Mouse (Mus musculus): ENCODE results near the gene C2cd4a.

C2cd4a gene

DNA sequence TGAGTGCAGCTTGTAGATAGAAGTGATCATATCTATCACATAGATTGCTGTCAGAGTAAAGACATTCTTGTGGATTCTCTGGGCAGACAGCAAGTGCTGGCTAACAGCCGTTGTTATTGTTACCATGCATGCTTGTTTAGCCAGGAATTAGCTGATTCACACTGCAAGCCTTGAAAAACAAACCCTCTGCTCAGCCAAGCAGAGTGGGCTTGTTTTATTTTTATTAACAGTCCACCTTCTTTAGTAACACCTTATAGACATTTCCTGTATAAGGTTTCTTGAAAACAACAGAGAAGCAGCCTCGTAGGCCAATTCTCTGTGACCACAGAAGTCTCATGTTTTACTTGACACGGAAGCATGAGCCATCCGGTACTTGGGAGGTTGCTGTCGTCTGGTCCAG, 2.4 kb upstream of the C2cd4a start:
- DNase-seq (ENCODE audit: low spot score in 2 of 2), result no peak

DNA sequence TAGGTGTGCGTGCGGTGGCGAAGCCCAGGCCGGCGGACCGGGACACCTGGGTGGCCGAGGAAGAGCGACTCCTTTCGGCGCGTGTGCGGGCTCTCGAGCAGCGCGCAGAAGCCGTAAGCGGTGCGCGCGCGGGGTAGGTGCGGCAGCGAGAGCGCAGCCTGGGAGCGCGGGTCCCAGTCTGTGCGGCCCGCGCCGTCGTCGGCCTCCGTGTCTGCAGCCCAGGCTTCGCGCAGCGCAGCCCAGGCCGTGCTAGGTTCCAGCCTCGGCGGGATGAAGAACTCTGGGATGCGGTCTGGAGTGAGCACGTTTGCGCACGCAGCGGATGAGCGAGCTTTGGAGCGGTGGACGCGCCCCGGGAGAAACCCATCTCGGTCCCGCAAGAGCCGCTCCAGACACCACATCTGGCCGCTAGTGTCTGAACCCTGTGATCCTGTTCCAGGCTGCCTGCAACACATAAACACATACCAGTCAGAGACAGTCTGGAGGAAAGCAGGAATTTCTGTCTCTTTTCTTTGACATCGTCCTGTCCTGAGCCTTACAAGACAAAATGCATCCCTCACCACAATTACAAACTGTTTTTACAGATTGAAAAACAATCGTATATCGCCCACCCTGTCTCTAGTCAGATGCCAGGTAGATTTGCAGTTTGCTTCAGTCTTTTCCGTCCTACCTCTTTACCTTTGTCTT, 628 bp downstream of the C2cd4a start:
- DNase-seq (ENCODE audit: low spot score in 2 of 2), result no peak

DNA sequence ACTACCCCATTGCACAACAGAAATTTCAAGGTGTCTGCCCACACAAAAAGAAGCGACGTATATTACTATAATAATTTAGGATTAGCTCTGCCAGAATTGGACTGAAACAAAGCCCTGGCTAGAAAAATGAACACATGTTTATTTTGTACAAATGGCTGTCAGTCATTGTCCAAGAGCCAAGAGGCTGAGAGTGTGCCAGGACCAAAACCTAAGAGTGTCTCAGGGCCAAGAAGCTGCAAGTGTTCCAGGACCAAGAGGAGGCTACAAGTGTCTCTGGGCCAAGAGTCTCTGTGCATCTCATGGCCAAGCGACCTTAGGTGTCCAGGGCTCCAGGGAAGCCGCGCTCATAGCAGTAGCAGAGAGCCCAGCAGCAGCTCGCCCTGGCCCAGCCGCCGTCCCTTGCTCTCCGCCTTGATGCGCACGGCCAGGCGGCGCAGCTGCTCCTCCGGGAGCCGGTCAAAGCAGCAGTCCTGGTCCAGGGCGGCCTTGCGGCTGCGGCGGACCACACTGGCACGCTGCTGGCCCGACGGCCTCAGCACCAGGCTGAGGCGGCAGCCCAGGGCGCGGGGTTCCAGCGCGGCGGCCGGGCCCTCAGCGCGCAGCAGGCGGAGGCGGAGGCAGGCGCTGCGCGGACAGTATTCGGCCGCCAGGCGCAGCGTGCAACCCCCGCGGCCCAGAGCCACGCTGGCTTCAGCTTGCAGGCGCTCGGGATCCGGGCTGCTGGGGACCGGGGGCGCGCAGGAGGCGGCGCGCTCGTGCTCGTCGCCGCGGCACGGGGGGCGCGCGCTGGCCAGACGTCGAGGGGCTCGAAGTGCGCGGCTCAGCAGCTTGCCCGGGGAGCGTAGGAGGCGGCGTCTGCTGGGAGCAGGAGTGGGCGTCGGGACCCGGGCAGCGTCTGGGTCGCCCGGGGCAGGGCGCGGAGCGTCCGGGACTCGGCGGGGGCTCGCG, 1.4 kb downstream of the C2cd4a start:
- no peak for DNase-seq (ENCODE audit: low spot score in 2 of 2)

DNA sequence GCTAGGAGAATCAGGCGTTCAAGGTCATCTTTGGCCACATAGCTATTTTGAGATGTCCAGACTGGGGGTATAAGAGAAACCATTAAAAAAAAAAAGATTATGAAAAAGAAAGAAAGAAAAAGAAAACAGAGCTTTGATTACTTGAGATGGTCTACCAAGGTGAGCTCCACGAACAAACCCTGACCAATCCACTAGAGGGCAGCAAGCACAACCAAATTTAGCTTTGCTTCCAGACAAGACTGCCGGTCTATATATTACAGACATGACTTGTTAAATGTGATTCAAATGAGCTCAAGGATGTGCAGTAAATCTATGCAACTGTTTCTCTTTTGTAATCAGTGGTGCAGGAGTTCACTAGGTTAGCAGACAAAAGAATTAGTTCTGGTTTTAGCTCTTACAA, 3.9 kb downstream of the C2cd4a start:
- peak; percentile 6 to 45 for DNase-seq (ENCODE audit: low spot score in 2 of 2)

DNA sequence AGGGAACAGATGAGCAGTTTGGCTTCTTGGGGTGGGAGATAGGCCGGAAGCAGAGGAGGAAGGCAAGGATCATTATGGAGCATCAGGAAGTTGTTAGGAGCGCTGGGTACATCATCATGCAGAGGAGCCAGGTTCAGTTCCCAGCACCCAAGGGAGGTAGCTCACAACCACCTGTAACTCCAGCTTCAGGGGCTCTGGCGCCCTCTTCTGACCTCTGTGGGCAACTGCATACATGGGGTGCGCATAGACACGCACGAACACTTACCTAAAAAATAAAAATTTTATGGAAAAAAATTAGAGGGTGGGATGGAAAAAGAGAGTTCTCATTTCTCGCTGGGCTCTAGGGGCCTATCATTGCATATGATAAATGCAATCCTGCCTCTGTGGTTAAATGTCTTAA, 6.6 kb downstream of the C2cd4a start:
- no peak for DNase-seq (ENCODE audit: low spot score in 2 of 2)

DNA sequence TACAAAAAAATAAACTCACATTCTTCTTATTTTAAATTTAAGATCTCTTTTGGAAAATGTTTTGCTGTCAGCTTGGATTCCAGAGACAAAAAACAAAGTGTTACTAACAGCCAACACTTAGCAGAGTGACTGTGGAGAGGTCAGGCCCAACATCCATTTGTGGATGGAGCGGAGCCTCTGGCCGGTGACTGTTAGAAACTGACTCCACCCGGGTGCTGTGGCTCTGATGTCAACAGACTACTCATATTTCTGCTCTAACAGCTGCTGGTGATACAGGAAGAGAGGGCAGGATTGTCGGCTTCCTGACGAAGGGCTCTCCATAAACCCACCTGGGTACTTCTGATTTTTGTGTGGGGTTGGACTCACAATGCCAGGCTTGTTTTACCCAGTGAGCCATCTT, 9.0 kb downstream of the C2cd4a start:
- DNase-seq (ENCODE audit: low spot score in 2 of 2), result no peak

DNA sequence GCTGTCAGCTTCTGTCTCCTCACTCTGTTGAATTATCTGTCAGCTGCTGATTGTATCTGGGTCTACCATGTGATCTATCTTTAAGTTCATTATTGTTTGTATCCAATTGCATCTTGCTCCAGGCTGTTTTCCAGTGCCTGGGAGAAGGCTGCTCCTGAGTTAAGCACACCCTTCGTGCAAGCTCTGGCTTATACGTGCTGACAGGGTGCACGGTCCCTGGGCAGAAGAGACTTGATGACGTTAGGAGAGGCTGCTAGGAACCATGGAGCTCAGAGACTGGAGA, 13.5 kb downstream of the C2cd4a start:
- no peak for DNase-seq (ENCODE audit: low spot score in 2 of 2)

DNA sequence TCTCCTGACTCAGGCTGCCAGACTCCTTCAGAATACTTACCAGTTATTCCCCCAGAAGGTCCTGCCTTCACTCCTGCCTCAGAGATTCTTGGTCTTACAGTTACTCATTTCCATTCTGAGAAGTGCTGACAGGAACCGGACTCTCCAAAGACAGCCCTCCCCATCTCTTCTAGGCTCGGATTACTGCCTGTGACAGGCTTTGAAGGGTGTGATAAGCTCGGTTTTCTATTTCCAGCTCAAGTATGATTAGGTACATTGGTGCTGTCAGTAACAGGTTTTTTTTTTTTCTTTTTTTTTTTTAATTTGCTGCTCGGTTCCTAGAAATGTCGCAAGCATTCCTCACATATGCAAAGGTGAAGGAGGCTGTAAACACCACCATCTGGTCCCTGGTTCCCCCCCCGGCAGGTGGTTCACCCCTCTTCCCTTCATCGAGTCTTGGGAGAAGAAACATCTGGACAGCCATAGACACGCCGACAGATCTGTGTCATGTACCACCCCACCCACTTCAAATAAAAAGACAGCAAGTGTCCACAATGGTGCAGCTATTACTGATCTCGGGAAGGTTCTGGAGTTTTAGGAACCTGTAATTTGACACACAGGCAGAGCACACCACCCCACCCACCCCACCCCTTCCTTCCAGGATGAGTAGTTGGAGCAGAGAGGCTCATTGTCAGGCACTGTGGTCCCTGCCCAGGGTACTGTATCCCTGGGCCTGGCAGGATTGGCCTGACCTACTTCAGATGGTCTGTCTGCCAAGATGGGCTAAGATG, 14.0 kb downstream of the C2cd4a start:
- no peak for DNase-seq (ENCODE audit: low spot score in 2 of 2)

DNA sequence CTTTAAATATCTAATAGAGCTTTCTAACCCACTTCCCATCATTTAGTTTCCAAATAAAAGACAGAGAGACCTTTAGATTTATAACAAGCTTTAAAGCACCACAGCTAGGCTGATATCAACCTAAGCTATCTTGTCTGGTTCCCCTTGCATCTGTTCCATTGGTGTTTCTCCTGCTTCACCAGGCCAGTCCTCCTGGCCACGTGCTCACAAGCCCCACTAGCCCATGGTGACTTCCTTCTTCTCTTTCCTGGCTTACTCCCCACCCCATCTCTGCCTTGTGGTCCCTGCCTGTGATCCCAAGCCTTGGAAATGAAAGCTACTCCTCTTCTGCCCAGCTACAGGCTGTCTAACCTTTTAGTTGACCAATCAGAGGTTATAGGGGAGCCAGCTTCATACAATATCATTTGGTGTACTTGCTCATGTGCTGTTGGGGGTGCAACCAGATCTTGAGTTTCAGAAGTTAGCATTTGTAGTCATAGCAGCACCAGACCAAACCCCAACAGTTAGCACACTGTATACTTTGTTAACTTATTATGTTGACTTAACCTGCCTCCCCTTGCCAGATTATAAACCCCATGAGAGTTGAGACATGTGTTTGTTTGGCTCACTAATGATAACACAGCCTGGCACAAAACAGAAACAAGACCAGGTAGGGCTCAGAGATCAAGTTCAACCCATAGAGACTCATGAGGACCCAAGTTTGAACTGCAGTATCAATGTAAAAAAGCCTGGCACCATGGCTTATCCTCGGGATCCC, 15.8 kb downstream of the C2cd4a start:
- no peak for DNase-seq (ENCODE audit: low spot score in 2 of 2)

DNA sequence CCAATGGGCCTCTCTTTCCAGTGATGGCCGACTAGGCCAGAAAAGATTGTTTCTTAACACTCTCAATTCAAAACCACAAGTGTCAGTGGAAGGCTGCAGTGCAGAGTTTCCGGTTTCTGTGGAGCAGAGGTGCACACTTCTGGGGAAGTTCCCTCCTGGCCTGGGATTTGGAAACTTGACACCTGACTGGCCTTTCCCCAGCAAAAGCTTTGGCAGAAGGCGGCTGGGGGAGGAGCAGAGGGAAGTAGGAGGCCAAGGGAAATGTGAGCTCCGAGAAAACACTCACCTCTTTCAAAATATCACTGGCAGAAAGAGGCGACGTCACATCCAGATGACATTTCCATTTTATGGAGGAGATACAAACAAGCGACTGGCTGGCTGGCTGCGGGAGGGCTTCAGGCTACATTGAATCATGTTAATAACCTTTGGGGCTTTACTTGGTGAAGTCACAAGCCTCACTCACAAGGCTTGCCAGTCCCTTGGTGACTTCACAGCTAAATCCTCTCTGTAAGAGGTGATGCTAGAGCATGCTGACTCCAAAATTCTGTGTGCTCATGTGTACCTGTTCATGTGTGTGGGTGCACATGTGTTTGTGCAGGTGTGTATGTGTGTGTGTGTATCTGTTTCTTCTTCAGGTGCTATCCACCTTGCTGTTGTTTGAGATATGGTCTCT, 18.3 kb downstream of the C2cd4a start:
- no peak for DNase-seq (ENCODE audit: low spot score in 2 of 2)

DNA sequence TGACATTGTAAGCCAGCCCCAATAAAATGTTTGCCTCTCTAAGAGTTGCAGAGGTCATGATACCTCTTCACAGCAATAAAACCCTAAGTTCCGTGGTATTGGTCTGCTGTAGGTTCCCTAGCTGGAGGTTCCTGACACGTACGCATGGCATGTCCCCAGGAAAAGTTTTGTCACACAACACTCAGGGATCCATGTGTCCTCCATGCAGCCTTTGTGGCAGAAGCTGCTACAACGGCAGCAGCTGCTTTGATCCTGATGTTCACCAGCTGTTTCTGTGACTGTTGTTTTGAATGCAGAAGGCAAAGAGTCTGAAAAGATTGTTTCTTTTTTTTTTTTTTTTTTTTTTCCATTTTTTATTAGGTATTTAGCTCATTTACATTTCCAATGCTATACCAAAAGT, 19.0 kb downstream of the C2cd4a start:
- no peak for DNase-seq (ENCODE audit: low spot score in 2 of 2)

DNA sequence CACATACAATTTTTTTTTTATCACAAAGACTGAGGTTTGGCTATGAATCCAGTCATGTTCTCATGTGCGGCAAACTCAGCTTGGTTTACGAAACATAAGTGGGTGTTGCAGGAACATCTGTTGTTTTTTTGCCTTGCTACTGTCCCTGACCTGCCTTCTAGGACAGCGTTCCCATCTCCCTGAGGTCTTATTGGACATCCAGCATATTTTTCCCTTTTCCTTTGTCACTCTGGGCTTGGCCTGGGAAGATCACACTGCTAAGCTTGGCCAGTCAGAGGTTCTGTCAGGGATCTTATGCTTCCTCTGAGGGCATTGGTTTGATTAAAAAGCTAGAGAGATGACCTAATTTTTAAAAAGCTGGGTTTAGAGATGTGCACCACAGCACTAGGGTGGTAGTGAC, 21.0 kb downstream of the C2cd4a start:
- DNase-seq (ENCODE audit: low spot score in 2 of 2), result no peak

DNA sequence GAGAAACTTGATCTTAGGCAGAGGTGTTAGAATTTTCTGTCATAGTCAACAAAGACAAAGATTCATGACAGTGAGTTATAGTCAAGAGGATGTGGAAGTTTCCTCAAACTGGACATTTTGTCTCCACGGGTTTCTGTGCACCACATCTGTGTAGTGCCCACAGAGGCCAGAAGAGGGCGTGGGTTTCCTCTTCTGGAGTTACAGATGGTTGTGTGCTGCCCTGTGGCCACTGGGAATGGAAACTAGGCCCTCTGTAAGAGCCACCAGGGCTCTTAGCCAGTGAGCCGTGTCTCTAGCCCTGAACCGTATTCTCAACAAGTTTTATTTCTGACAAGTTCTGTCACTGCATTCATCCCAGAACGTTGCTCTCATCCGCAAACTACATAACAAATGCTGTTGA, 21.6 kb downstream of the C2cd4a start:
- no peak for DNase-seq (ENCODE audit: low spot score in 2 of 2)

DNA sequence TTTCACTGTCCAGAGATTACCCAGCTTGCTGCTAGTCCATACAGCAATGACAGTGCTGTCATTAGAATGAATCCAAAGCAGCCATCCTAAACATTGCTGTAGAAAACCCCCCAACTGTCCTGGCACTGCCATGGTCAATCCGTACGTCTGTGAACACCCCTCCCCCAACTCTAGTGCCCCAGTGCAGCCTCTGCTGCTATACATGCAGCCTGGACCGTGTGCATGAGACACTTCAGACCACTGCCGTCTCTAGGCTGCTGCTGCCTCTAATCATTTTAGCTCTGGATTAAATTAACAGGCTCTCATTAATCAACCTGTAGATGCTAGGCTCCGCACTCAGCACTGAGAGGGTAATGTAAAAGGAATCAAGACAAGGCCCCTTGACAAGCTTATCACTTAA, 25.1 kb downstream of the C2cd4a start:
- DNase-seq (ENCODE audit: low spot score in 2 of 2), result no peak

DNA sequence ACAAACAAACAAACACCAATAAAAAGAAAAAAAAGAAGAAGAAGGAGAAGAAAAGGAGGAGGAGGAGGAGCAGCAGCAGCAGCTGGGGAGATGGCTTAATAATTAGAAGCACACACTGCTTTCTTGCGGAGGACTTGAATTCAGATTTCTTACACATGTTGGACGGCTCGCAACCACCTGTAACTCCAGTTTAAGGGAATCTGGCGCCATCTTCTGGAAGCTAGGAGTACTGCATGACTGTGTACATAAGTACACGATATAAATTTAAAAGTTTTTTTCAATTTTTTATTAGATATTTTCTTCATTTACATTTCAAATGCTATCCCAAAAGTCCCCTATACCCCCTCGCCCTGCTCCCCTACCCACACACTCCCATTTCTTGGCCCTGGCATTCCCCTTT, 29.9 kb downstream of the C2cd4a start:
- peak in 1 of 2 experiments; percentile 38 for DNase-seq (ENCODE audit: low spot score in 2 of 2)

DNA sequence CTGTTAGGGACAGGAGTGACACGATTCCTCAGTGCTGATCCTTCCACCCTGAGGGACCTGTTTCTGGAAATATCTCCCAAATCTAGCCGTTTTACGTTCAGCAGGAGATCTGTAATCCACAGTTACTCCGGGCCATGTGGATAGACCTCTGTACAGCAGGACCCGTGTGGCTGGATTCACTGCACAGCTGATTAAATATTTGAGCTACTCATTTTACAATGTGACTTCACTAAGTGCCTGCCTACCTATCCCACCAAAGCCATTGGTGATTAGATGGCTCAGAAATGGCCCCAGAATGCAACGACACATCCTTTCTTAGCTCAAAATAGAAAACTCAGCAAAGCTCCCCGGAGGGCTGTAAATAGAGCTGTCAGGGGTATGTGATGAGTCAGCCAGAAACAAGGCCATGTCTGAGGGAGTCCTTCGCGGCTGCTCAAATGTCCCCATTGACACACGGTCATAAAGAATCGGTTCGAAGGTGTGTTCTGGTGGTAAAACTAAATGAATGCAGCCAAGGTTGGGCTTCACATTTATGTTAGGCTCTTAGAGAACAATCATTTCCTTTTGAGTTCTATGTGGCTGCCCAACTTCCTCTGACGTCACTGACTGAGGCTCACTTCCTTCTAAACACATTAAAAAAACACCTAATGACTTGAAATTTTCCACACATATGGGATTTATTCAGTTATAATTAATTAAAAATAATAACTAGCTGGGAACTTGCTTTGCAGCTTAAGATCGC, 32.9 kb downstream of the C2cd4a start:
- peak in 1 of 2 experiments; percentile 18 for DNase-seq (ENCODE audit: low spot score in 2 of 2)

DNA sequence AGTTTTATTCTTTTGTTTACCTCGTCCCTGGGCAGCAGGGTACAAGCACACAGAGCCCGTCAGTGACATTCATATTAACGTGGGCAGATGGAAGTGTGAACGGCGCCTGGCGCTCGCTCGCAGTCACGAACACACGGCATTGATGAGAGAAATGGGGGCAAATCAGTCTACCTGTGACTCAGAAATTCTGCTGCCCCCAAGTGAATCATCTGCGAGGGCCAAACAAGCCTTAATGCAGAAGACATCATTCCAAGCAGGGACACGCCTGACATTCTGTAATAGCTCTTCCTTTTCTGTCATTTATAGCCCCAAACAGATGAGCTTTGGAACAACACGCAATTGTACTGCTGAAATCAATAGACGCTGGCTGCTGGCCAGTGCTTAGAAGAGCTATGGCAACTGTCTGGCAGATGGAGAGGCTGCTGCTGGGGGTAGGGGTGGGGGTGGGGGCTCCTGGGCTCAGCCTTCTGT, 36.9 kb downstream of the C2cd4a start:
- no peak for DNase-seq (ENCODE audit: low spot score in 2 of 2)

DNA sequence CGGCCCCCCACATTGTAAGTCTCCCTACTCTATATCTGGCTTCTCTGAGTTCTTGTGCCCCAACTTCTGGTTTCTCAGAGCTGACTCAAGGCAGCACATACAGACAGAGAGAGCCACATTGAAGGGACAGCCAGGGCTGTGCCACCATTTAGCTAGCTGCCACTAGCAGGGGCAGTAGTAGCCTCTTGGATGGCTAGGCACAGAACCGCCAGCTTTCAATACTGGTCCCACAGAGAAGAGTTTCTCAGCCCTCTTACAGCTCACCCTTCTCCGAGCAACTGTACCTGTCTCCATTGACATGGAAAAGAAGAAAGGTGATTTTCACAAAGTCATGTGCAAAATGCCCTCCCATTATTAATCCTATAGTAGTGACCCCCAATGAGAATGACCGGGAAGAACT, 37.5 kb downstream of the C2cd4a start:
- no peak for DNase-seq (ENCODE audit: low spot score in 2 of 2)

DNA sequence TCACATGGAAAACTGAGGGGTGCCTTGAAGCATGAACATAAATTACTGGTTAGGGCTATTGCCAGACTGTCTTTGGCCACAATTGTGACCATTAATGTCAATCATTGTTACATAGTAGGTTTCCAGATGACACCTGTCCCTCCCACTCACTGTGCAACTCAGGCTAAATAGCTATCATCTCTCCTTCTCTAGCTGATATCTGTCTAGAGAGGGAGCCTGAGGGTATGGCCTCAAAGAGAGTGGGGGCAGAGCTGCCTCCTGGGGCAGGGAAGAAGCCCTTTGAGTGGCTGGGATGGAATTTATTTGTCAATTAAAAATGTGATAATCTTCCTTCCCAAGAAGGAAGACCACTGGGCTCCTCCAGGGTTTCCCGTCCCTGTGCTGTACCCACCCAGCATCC, 37.9 kb downstream of the C2cd4a start:
- DNase-seq (ENCODE audit: low spot score in 2 of 2), result no peak

DNA sequence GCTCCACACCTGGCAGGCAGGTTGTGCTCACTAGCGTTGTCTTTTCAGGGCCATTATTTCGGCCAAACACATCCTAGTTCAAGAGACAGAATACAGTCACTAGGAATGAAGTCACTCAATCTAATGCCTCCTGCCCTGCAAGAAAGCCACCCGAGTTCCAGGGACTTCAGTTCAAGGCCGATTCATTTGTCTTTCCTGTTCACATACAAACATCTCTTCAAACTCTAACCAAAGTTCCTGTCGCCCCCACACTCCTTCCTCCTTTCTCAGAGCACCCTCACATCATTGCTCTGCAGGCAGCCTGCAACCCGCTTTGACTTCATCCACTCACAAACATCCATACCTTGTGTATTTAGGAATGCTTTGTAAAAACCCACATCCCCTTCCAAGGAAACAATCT, 38.6 kb downstream of the C2cd4a start:
- no peak for DNase-seq (ENCODE audit: low spot score in 2 of 2)

DNA sequence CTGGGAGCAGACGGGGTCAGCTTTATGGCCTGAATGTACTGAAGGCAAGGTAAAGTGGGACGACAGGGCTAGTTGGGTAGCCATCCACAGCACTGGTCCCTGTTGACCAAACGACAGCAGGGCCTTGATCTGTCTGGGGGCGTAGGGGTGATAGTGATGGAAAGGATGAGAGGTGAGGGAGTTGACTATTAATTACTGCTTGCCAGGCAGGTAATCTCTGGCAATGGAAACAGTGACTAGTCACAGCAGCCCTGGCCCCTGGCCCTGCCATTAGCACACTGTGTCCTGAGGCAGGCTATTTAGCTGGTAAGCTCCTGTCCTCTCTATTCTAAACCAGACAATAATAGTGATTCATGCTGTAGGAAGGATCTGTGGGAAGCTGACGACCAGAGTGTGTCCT, 39.7 kb downstream of the C2cd4a start:
- DNase-seq (ENCODE audit: low spot score in 2 of 2), result no peak
